Mouse (Mus musculus): ENCODE data around the gene Stk39. TPM values are rescaled to one million over a fixed set of nuclear protein-coding genes. Genes with fewer than 3 reads are reported as not detected.

The Stk39 gene
- polyA plus RNA-seq, 1 experiment from 2014 or later, result 29.0 TPM

- Histone ChIP-seq H3K27ac (no peak overlapping the region), H3K9ac (ENCODE audit: low read depth, low read length) (no peak overlapping the region), H3K36me3 (ENCODE audit: insufficient read depth, low read length) (no peaks in the 10 kb centered on the region; the same call in 1 of the 2 replicates), H3K9me3 (replicated peaks; ENCODE audit: low read length) (no peaks in the 10 kb centered on the region), H3K27me3 (ENCODE audit: insufficient read depth, low read length) (no peaks in the 10 kb centered on the region), H3K4me3 (replicated peaks; ENCODE audit: low read depth, low read length) (no peak overlapping the region), H3K4me1 (replicated peaks; ENCODE audit: insufficient read depth, low read length) (no peaks in the 10 kb centered on the region), H3K4me2 (ENCODE audit: low read length) (no peak overlapping the region)
- ATAC-seq (replicated peaks; ENCODE audit: low FRiP score, low read depth) (no peak), DNase-seq (ENCODE audit: low spot score) (no peak)
- no peak for TF ChIP-seq CTCF (IDR thresholded peaks at IDR 0.05; ENCODE audit: low read depth)
- WGBS, result 92% methylated on average over 6 of the region's 6 CpGs
These were observed 219.9 kb downstream of the Stk39 start for GRCm38 (mm10) chr2:68252048-68252758.

GRCm38 (mm10) chr2:68250897-68251296 lies 221.2 kb downstream of the Stk39 start:
- no peak for ATAC-seq (replicated peaks; ENCODE audit: low FRiP score, low read depth)
- H3K27me3 ChIP-seq (ENCODE audit: insufficient read depth, low read length), result no peaks in the 10 kb centered on the region
- H3K27ac ChIP-seq, result no peak overlapping the region
- no peaks in the 10 kb centered on the region for H3K9me3 ChIP-seq (replicated peaks; ENCODE audit: low read length)
- H3K36me3 ChIP-seq (ENCODE audit: insufficient read depth, low read length), result no peaks in the 10 kb centered on the region
- no peak for TF ChIP-seq CTCF (IDR thresholded peaks at IDR 0.05; ENCODE audit: low read depth)
- H3K9ac ChIP-seq (ENCODE audit: low read depth, low read length), result no peak overlapping the region
- no peak overlapping the region for H3K4me3 ChIP-seq (replicated peaks; ENCODE audit: low read depth, low read length)
- no peak overlapping the region for H3K4me2 ChIP-seq (ENCODE audit: low read length)
- no peak for DNase-seq (ENCODE audit: low spot score)
- 89% methylated on average over 10 of the region's 10 CpGs for WGBS
- H3K4me1 ChIP-seq (replicated peaks; ENCODE audit: insufficient read depth, low read length), result 0 out of 2 replicates have a peak, but pooled peaks cover 2% of the 10 kb centered on the region

GRCm38 (mm10) chr2:68249855-68250424 lies 222.1 kb downstream of the Stk39 start:
- no peak for TF ChIP-seq CTCF (IDR thresholded peaks at IDR 0.05; ENCODE audit: low read depth)

GRCm38 (mm10) chr2:68246284-68246683 lies 225.8 kb downstream of the Stk39 start:
- ATAC-seq (replicated peaks; ENCODE audit: low FRiP score, low read depth) (no peak), DNase-seq (ENCODE audit: low spot score) (no peak)
- no peak overlapping the region for H3K4me3 ChIP-seq (replicated peaks; ENCODE audit: low read depth, low read length)
- WGBS, result 22% methylated on average over 3 of the region's 3 CpGs
- H3K27me3 ChIP-seq (ENCODE audit: insufficient read depth, low read length), result no peaks in the 10 kb centered on the region
- H3K9me3 ChIP-seq (replicated peaks; ENCODE audit: low read length), result no peaks in the 10 kb centered on the region
- no peak overlapping the region for H3K27ac ChIP-seq
- H3K4me2 ChIP-seq (ENCODE audit: low read length), result no peak overlapping the region
- H3K4me1 ChIP-seq (replicated peaks; ENCODE audit: insufficient read depth, low read length), result peaks cover 7% of the 10 kb centered on the region; the same call in 1 of the 2 replicates
- H3K36me3 ChIP-seq (ENCODE audit: insufficient read depth, low read length), result no peaks in the 10 kb centered on the region
- no peak overlapping the region for H3K9ac ChIP-seq (ENCODE audit: low read depth, low read length)
- TF ChIP-seq CTCF (IDR thresholded peaks at IDR 0.05; ENCODE audit: low read depth), result no peak

More at GRCm38 (mm10) chr2:68249855-68250424, 222.1 kb downstream of the Stk39 start:
- 84% methylated on average over 4 of the region's 4 CpGs for WGBS
- H3K36me3 ChIP-seq (ENCODE audit: insufficient read depth, low read length), result no peaks in the 10 kb centered on the region
- H3K4me3 ChIP-seq (replicated peaks; ENCODE audit: low read depth, low read length), result no peak overlapping the region
- ATAC-seq (replicated peaks; ENCODE audit: low FRiP score, low read depth) (no peak), DNase-seq (ENCODE audit: low spot score) (no peak)
- H3K9me3 ChIP-seq (replicated peaks; ENCODE audit: low read length), result no peaks in the 10 kb centered on the region
- 0 out of 2 replicates have a peak, but pooled peaks cover 2% of the 10 kb centered on the region for H3K4me1 ChIP-seq (replicated peaks; ENCODE audit: insufficient read depth, low read length)
- H3K27ac ChIP-seq, result no peak overlapping the region
- H3K9ac ChIP-seq (ENCODE audit: low read depth, low read length), result no peak overlapping the region
- H3K27me3 ChIP-seq (ENCODE audit: insufficient read depth, low read length), result no peaks in the 10 kb centered on the region
- no peak overlapping the region for H3K4me2 ChIP-seq (ENCODE audit: low read length)

GRCm38 (mm10) chr2:68244556-68244955 lies 227.5 kb downstream of the Stk39 start:
- ATAC-seq (replicated peaks; ENCODE audit: low FRiP score, low read depth) (no peak), DNase-seq (ENCODE audit: low spot score) (no peak)
- Histone ChIP-seq H3K4me3 (replicated peaks; ENCODE audit: low read depth, low read length) (no peak overlapping the region), H3K27me3 (ENCODE audit: insufficient read depth, low read length) (no peaks in the 10 kb centered on the region), H3K4me1 (replicated peaks; ENCODE audit: insufficient read depth, low read length) (peaks cover 7% of the 10 kb centered on the region; the same call in 1 of the 2 replicates), H3K4me2 (ENCODE audit: low read length) (no peak overlapping the region), H3K9me3 (replicated peaks; ENCODE audit: low read length) (no peaks in the 10 kb centered on the region), H3K9ac (ENCODE audit: low read depth, low read length) (no peak overlapping the region), H3K36me3 (ENCODE audit: insufficient read depth, low read length) (no peaks in the 10 kb centered on the region), H3K27ac (no peak overlapping the region)
- 73% methylated on average over 1 of the region's 1 CpGs for WGBS
- TF ChIP-seq CTCF (IDR thresholded peaks at IDR 0.05; ENCODE audit: low read depth), result no peak

GRCm38 (mm10) chr2:68243879-68244553 lies 228.1 kb downstream of the Stk39 start:
- ATAC-seq (replicated peaks; ENCODE audit: low FRiP score, low read depth), result no peak
- Histone ChIP-seq H3K4me3 (replicated peaks; ENCODE audit: low read depth, low read length) (no peak overlapping the region), H3K27me3 (ENCODE audit: insufficient read depth, low read length) (no peaks in the 10 kb centered on the region), H3K9ac (ENCODE audit: low read depth, low read length) (no peak overlapping the region), H3K9me3 (replicated peaks; ENCODE audit: low read length) (no peaks in the 10 kb centered on the region), H3K36me3 (ENCODE audit: insufficient read depth, low read length) (no peaks in the 10 kb centered on the region), H3K4me1 (replicated peaks; ENCODE audit: insufficient read depth, low read length) (peaks cover 7% of the 10 kb centered on the region; the same call in 1 of the 2 replicates), H3K27ac (no peak overlapping the region), H3K4me2 (ENCODE audit: low read length) (no peak overlapping the region)
- 48% methylated on average over 12 of the region's 12 CpGs for WGBS
- no peak for TF ChIP-seq CTCF (IDR thresholded peaks at IDR 0.05; ENCODE audit: low read depth)
- DNase-seq (ENCODE audit: low spot score), result no peak

All from kidney, postnatal 0 days (tissue).